Mouse (Mus musculus) hindbrain, postnatal 0 days (tissue): Measurements from ENCODE around the gene Zbtb20. TPM values are rescaled to one million over a fixed set of nuclear protein-coding genes. Genes with fewer than 3 reads are reported as not detected.

Experiments
- ATAC-seq: fragments of 200-750 bp; cut with Nextera tagmentation; 2 replicates; pipeline ENCODE4 v1.8.0; 2017; ENCODE audit warnings: mild to moderate bottlenecking, moderate TSS enrichment, moderate library complexity
- DNase-seq: peaks from one replicate; pipeline ENCODE4 v3.0.0-alpha.2; 2015; ENCODE audit warnings: low spot score
- H3K27ac ChIP-seq: fragments of 300-500 bp; sonication (generic); 2 replicates; pipeline ENCODE4 v1.5.1; 2014; ENCODE audit warnings: mild to moderate bottlenecking
- H3K27me3 ChIP-seq: fragments of 300-500 bp; sonication (generic); 2 replicates; pipeline ENCODE4 v1.6.1; 2014; ENCODE audit warnings: low read length, mixed read lengths; ENCODE audit not compliant: insufficient read depth
- H3K36me3 ChIP-seq: fragments of 300-500 bp; sonication (generic); 2 replicates; pipeline ENCODE4 v1.6.1; 2014; ENCODE audit warnings: low read length, mixed read lengths; ENCODE audit not compliant: insufficient read depth
- H3K4me1 ChIP-seq: fragments of 300-500 bp; sonication (generic); 2 replicates; pipeline ENCODE4 v1.6.1; 2014; ENCODE audit warnings: antibody characterized with exemption, low read length, mixed read lengths; ENCODE audit not compliant: insufficient read depth
- H3K4me2 ChIP-seq: fragments of 300-500 bp; sonication (generic); 2 replicates; pipeline ENCODE4 v1.6.1; 2014; ENCODE audit warnings: low read depth, mild to moderate bottlenecking, low read length, moderate library complexity, mixed read lengths
- H3K4me3 ChIP-seq: fragments of 300-500 bp; sonication (generic); 2 replicates; pipeline ENCODE4 v1.5.1; 2014; ENCODE audit warnings: low read length
- H3K9ac ChIP-seq: fragments of 300-500 bp; sonication (generic); replicated peaks from 2 replicates; pipeline ENCODE4 v1.6.1; 2014; ENCODE audit warnings: mild to moderate bottlenecking, low read length, moderate library complexity, mixed read lengths
- H3K9me3 ChIP-seq: fragments of 300-500 bp; sonication (generic); 2 replicates; pipeline ENCODE4 v1.6.1; 2016; ENCODE audit warnings: low read length, mixed read lengths
- CTCF ChIP-seq: IDR thresholded peaks from 2 replicates; pipeline ENCODE4 v1.5.1; 2016; ENCODE audit warnings: antibody characterized with exemption, control low read depth, low read depth
- WGBS: fragments of 180-500 bp; shearing (Covaris S2); extraction: QIAGEN DNeasy Blood & Tissue Kit; methylation state at CpG from one replicate; pipeline ENCODE4 v1.1.7; 2014; 5-methylcytosine and 5-hydroxymethylcytosine counted together
- polyA plus RNA-seq: library from polyadenylated mRNA; unstranded; fragments of >200 nt; fragmentation: Nextera tagmentation; extraction: Ambion mirVana; gene quantifications from 2 replicates; pipeline ENCODE4 v1.2.1, GENCODE M21; 2015
- total RNA-seq: library from RNA; depleted of rRNA; stranded (reverse); fragments of >200 nt; gene quantifications from 2 replicates; pipeline ENCODE4 v1.2.3, GENCODE M21; 2014

Zbtb20 gene
- total and polyA plus RNA-seq, 2 experiments from 2014 or later: 35.2 to 38.0 TPM

- no peaks in the 10 kb centered on the region for H3K27me3 ChIP-seq
- H3K4me1 ChIP-seq: no peaks in the 10 kb centered on the region
- WGBS: 7% methylated on average over 1 of the region's 1 CpGs
- ATAC-seq: peak; percentile 38; the same call in 1 of the 2 replicates
- H3K4me3 ChIP-seq: no peak overlapping the region
- TF ChIP-seq CTCF: peak; percentile 62
- no peak overlapping the region for H3K4me2 ChIP-seq
- no peaks in the 10 kb centered on the region for H3K9me3 ChIP-seq
- peak; percentile 71 for DNase-seq
- no peak overlapping the region for H3K9ac ChIP-seq
- H3K36me3 ChIP-seq: no peaks in the 10 kb centered on the region
- H3K27ac ChIP-seq: no peak overlapping the region
These were observed 717.1 kb downstream of the Zbtb20 start for GRCm38 (mm10) chr16:43592801-43593200.

DNA sequence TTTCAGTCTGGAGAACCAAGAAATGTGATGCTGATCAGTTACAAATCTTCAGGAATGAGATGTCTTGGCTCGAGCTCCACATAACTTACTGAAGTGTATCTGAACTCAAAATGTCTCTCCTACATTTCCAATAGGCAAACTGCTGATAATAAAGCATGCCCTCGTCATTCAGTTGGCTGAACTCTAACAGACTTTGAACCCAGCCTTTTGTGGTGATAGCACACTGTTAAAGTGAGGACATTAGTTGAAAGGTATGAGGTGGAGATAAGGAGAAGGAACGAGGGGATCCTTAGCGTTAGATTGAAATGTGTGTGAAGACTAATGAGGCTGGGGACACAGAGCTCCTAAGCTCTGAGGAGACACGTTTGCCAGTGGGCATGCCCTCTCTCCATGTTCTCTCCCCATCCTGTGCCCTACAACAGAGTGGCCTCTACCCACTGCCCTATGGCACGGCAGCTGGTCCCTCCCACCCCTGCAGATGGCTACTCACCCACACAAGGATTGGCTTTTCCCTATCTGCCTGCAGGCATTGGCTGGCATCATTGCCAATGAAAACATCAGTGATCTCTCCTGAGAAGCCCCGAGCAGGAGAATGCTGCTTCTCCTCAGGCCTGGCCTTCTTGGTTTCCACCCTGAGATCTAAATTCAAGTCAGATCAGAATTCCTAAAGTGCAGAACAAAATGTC lies 721.8 kb downstream of the Zbtb20 start:
- H3K27ac ChIP-seq: no peak overlapping the region
- H3K4me3 ChIP-seq: no peak overlapping the region
- 76% methylated on average over 7 of the region's 7 CpGs for WGBS
- H3K9ac ChIP-seq: no peak overlapping the region
- no peaks in the 10 kb centered on the region for H3K27me3 ChIP-seq
- no peaks in the 10 kb centered on the region for H3K9me3 ChIP-seq
- H3K4me1 ChIP-seq: no peaks in the 10 kb centered on the region
- no peaks in the 10 kb centered on the region for H3K36me3 ChIP-seq
- no peak for ATAC-seq
- H3K4me2 ChIP-seq: no peak overlapping the region
- no peak for TF ChIP-seq CTCF
- no peak for DNase-seq

GRCm38 (mm10) chr16:43599707-43600106 lies 724.0 kb downstream of the Zbtb20 start:
- no peak overlapping the region for H3K27ac ChIP-seq
- H3K4me1 ChIP-seq: peaks cover 2% of the 10 kb centered on the region; the same call in 1 of the 2 replicates
- 63% methylated on average over 2 of the region's 2 CpGs for WGBS
- ATAC-seq: no peak
- no peak overlapping the region for H3K4me2 ChIP-seq
- no peak overlapping the region for H3K9ac ChIP-seq
- H3K27me3 ChIP-seq: no peaks in the 10 kb centered on the region
- no peak overlapping the region for H3K4me3 ChIP-seq
- H3K36me3 ChIP-seq: no peaks in the 10 kb centered on the region
- no peaks in the 10 kb centered on the region for H3K9me3 ChIP-seq
- no peak for DNase-seq
- TF ChIP-seq CTCF: no peak

GRCm38 (mm10) chr16:43602573-43602972 lies 726.9 kb downstream of the Zbtb20 start:
- H3K9me3 ChIP-seq: no peaks in the 10 kb centered on the region
- no peak overlapping the region for H3K9ac ChIP-seq
- no peaks in the 10 kb centered on the region for H3K36me3 ChIP-seq
- ATAC-seq (no peak), DNase-seq (no peak)
- no peak for TF ChIP-seq CTCF
- no peak overlapping the region for H3K27ac ChIP-seq
- no peak overlapping the region for H3K4me2 ChIP-seq
- H3K27me3 ChIP-seq: no peaks in the 10 kb centered on the region
- peaks cover 4% of the 10 kb centered on the region; the same call in 1 of the 2 replicates for H3K4me1 ChIP-seq
- 80% methylated on average over 4 of the region's 4 CpGs for WGBS
- no peak overlapping the region for H3K4me3 ChIP-seq

DNA sequence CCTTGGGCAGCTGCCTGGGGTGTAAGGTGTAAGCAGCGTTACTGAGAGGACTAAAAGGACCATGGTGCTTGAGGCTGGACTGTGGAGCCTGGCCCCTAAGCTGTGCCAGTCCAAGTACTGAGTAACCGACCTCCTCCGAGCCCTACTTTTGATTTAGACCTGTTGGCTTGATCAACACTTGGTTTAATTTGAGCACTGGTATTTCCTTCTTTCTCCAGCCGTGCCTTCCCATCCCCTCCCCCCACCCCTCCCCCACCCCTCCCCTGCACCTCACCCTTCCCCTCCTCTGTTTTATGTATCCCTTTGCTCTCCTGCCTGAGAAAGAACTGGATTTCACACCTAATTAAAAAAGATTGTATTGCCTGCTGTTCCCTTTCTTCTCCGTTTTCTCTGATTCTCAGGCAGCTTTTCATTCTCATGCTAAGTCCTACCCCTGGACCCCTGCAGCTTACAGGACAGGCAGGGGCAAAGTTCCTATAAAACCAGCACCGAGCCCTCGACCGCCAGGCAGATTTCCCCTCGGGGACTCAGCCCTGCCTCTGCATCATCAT lies 728.0 kb downstream of the Zbtb20 start:
- H3K27ac ChIP-seq: no peak overlapping the region
- ATAC-seq (no peak), DNase-seq (no peak)
- no peak overlapping the region for H3K9ac ChIP-seq
- H3K27me3 ChIP-seq: no peaks in the 10 kb centered on the region
- no peak overlapping the region for H3K4me3 ChIP-seq
- TF ChIP-seq CTCF: no peak
- no peaks in the 10 kb centered on the region for H3K36me3 ChIP-seq
- no peaks in the 10 kb centered on the region for H3K9me3 ChIP-seq
- H3K4me2 ChIP-seq: no peak overlapping the region
- peaks cover 4% of the 10 kb centered on the region; the same call in 1 of the 2 replicates for H3K4me1 ChIP-seq
- 17% methylated on average over 9 of the region's 9 CpGs for WGBS

GRCm38 (mm10) chr16:43604399-43605013 lies 728.8 kb downstream of the Zbtb20 start:
- no peak for ATAC-seq
- Histone ChIP-seq H3K4me3 (no peak overlapping the region), H3K9me3 (no peaks in the 10 kb centered on the region), H3K4me1 (peaks cover 4% of the 10 kb centered on the region; the same call in 1 of the 2 replicates), H3K27ac (no peak overlapping the region), H3K36me3 (peaks cover 4% of the 10 kb centered on the region; the same call in 1 of the 2 replicates), H3K27me3 (no peaks in the 10 kb centered on the region), H3K9ac (no peak overlapping the region), H3K4me2 (no peak overlapping the region)
- 26% methylated on average over 4 of the region's 4 CpGs for WGBS
- no peak for DNase-seq
- no peak for TF ChIP-seq CTCF
